In genomic region chr6:15710706-15711105, GRCm38 (mm10) we compare ENCODE assay signal across 12 mouse cellular contexts.
"Had no signal": no experiment of that assay in that cellular context is flagged by ENCODE, and none has a peak within 500 bp of the region (broad histone marks: within the 10 kb centered on the region; RNA-seq: fewer than 3 reads in every experiment).

No protein-coding gene starts in this region.

- DNase-seq: kidney, adult 8-10 months; kidney, postnatal 14 days; layer of hippocampus, adult 9-11 months; layer of hippocampus, postnatal 36 days; left cerebral cortex, postnatal 4 days; liver, postnatal 0 days; lung, embryonic 14.5 days; retina, postnatal 1 day; right cerebral cortex, postnatal 25 days; spleen, adult 18-20 months; thymus, postnatal 25 days had no signal

- ATAC-seq: liver, postnatal 0 days; midbrain, embryonic 16.5 days had no signal
